Mouse (Mus musculus) limb, embryonic 12.5 days (tissue): Measurements from ENCODE around the gene Kifc5b. TPM values are rescaled to one million over a fixed set of nuclear protein-coding genes. Genes with fewer than 3 reads are reported as not detected.
"Not testable (repeated sequence)": the region's sequence is repeated elsewhere in the genome, so short reads cannot be mapped to it uniquely, and the experiment has no call there.

Source experiments
- ATAC-seq: fragments of 200-750 bp; cut with Nextera tagmentation; 2 replicates; pipeline ENCODE4 v1.8.0; 2017; ENCODE audit warnings: low read depth, moderate TSS enrichment; ENCODE audit not compliant: insufficient number of reproducible peaks, insufficient read depth, low FRiP score, low TSS enrichment
- H3K27ac ChIP-seq: fragments of 300-500 bp; sonication (generic); 2 replicates; pipeline ENCODE4 v1.5.1; 2016; ENCODE audit warnings: mild to moderate bottlenecking, moderate library complexity
- H3K27me3 ChIP-seq: fragments of 300-500 bp; sonication (generic); 2 replicates; pipeline ENCODE4 v1.6.1; 2016; ENCODE audit warnings: mild to moderate bottlenecking, moderate library complexity
- H3K36me3 ChIP-seq: fragments of 300-500 bp; sonication (generic); 2 replicates; pipeline ENCODE4 v1.6.1; 2016; ENCODE audit warnings: mild to moderate bottlenecking, moderate library complexity
- H3K4me1 ChIP-seq: fragments of 300-500 bp; sonication (generic); replicated peaks from 2 replicates; pipeline ENCODE4 v1.6.1; 2016
- H3K4me2 ChIP-seq: fragments of 300-500 bp; sonication (generic); 2 replicates; pipeline ENCODE4 v1.6.1; 2016; ENCODE audit warnings: mild to moderate bottlenecking, moderate library complexity
- H3K4me3 ChIP-seq: fragments of 300-500 bp; sonication (generic); replicated peaks from 2 replicates; pipeline ENCODE4 v1.5.1; 2016; ENCODE audit warnings: mild to moderate bottlenecking
- H3K9ac ChIP-seq: fragments of 300-500 bp; sonication (generic); replicated peaks from 2 replicates; pipeline ENCODE4 v1.6.1; 2016; ENCODE audit warnings: mild to moderate bottlenecking, moderate library complexity
- H3K9me3 ChIP-seq: fragments of 300-500 bp; sonication (generic); 2 replicates; pipeline ENCODE4 v1.6.1; 2016; ENCODE audit warnings: mild to moderate bottlenecking, moderate library complexity
- WGBS: fragments of 180-500 bp; shearing (Covaris S2); methylation state at CpG from one replicate; pipeline ENCODE4 v1.1.7; 2016; 5-methylcytosine and 5-hydroxymethylcytosine counted together
- polyA plus RNA-seq: library from polyadenylated mRNA; unstranded; fragments of >200 nt; fragmentation: Nextera tagmentation; extraction: Ambion mirVana; gene quantifications from 2 replicates; pipeline ENCODE4 v1.2.1, GENCODE M21; 2016

The Kifc5b gene
- polyA plus RNA-seq, 1 experiment from 2014 or later, result 10.5 TPM

DNA sequence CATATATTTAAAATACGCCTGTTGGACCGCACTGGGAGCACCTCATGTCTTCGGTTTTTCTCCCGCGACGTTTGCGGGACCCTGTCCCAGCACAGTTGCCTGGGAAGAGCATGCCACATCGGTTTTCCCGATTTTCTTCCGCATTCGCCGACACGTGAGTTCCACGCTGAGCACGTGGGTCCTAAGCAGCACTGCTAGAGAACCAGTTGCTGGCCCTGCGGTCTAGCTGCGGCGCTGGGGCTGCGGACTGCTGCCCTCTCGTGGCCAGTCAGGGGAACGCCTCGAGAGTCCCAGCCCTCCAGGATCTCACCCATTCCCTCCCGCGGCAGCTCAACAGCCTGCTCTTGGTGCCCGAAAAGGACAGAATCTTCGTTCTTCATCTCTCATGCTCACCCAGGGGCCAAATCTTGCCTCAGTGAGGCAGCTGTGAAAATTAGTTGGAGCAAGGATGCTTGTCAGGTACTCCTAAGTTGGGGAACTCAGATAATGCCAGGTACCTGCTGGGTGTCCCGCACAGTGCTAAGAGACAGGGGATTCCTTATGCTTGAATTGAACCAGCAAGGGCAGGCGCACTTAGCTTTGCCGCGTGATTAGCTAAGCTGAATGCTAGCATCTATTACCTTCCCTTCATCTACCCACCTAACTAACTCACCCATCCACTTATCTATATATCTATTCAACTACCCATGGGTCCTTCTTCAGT is 30.7 kb upstream of the Kifc5b start:
- H3K9me3 ChIP-seq, result no peaks in the 10 kb centered on the region
- peak overlapping the region; percentile 65 for H3K4me2 ChIP-seq
- H3K9ac ChIP-seq, result no peak overlapping the region
- WGBS, result 10% methylated on average over 30 of the region's 30 CpGs
- H3K4me1 ChIP-seq, result peaks cover 15% of the 10 kb centered on the region
- H3K36me3 ChIP-seq, result no peaks in the 10 kb centered on the region
- ATAC-seq, result peak; percentile 66
- peaks cover 28% of the 10 kb centered on the region for H3K27me3 ChIP-seq
- H3K27ac ChIP-seq, result no peak overlapping the region
- H3K4me3 ChIP-seq, result peak overlapping the region; percentile 41

DNA sequence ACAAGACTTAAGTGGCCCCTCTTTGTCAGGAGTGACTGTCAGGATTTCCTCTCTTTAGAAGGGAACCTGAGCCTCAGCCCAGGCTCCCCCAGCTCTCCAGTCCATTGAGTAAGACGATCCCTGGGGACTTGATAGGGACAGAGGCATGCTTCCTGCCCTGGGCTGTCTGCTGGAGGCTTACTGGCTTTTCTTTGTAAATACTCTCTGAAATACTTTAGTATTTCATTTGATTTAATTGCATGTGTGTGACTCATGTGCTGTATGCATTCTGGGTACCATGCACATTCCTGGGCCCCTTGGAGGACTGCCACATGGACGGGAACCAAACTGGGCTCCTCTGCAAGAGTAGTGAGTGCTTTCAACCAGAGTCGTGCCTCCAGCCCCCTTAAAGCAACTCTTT is 29.0 kb upstream of the Kifc5b start:
- 30% methylated on average over 3 of the region's 3 CpGs for WGBS
- Histone ChIP-seq H3K27me3 (peaks cover 28% of the 10 kb centered on the region), H3K36me3 (no peaks in the 10 kb centered on the region), H3K4me1 (peaks cover 22% of the 10 kb centered on the region), H3K4me3 (no peak overlapping the region), H3K9ac (no peak overlapping the region), H3K9me3 (no peaks in the 10 kb centered on the region), H3K27ac (no peak overlapping the region), H3K4me2 (no peak overlapping the region)
- ATAC-seq, result no peak

DNA sequence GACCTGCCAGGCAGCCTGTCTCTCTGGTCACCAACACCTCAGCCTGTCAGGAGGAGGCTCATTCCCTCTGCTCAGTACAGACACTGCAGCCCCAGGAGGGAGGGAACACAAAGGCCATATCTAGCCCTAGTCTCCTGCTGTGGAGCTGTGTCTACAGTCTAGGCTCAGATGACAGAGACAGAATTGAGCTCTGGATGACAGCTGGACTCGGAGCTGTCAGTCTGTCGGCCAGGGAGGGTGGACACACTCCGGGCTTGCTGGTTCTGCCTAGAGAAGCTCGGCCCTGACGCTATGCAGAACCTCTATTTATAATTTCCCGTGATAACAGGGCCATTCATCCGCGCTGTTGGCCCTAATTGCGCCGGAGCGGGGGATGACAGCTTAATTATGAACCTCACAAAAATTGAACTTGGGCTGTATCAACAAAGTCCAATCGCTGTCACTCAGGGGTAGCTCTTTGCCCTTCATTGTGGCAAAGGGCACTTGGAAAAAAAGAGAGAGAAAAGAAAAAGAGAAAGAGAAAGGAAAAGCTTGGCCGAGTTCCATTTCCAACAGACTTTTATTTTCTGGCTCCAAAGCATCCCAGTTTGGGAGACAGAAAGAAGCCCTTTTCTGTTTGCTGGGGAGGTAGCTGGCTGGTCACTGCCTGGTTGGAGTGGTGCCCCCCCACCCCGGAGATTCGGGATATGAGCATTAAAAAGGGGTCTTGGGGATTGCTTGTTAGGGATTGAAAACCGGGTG is 24.1 kb upstream of the Kifc5b start:
- 55% methylated on average over 16 of the region's 16 CpGs for WGBS
- no peak overlapping the region for H3K4me2 ChIP-seq

DNA sequence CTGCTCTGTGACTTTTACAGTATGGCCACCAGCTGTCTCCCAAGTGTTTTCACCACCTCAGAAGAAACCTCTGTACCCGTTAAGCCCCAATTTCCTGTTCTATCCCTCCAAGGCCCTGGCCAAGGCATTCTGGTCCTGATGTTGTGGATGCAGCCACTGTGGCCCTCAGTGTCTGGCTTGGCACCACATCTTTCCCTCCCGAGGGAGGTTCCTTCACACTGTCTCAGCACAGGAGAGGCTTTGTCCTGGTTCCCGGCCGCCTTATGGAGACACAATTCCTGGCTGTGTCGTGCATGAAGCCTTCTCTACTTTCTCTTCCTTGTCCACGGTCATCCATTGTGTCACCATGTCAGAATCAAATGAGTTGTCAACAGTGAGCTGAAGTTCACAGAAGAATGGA is 23.4 kb upstream of the Kifc5b start:
- ATAC-seq, result no peak
- H3K36me3 ChIP-seq, result no peaks in the 10 kb centered on the region
- H3K9me3 ChIP-seq, result no peaks in the 10 kb centered on the region
- peaks cover 11% of the 10 kb centered on the region for H3K27me3 ChIP-seq
- 0 out of 2 replicates have a peak overlapping the region, but pooled peaks have one; percentile 45 for H3K27ac ChIP-seq
- H3K4me3 ChIP-seq, result no peak overlapping the region
- H3K4me2 ChIP-seq, result no peak overlapping the region
- no peak overlapping the region for H3K9ac ChIP-seq
- H3K4me1 ChIP-seq, result peaks cover 13% of the 10 kb centered on the region; the same call in 1 of the 2 replicates
- 69% methylated on average over 6 of the region's 6 CpGs for WGBS

More for the DNA sequence above, 24.1 kb upstream of the Kifc5b start:
- Histone ChIP-seq H3K9me3 (no peaks in the 10 kb centered on the region), H3K9ac (no peak overlapping the region), H3K4me1 (peaks cover 13% of the 10 kb centered on the region; the same call in 1 of the 2 replicates), H3K27me3 (peaks cover 13% of the 10 kb centered on the region), H3K4me3 (no peak overlapping the region), H3K27ac (no peak overlapping the region), H3K36me3 (no peaks in the 10 kb centered on the region)
- ATAC-seq, result no peak

DNA sequence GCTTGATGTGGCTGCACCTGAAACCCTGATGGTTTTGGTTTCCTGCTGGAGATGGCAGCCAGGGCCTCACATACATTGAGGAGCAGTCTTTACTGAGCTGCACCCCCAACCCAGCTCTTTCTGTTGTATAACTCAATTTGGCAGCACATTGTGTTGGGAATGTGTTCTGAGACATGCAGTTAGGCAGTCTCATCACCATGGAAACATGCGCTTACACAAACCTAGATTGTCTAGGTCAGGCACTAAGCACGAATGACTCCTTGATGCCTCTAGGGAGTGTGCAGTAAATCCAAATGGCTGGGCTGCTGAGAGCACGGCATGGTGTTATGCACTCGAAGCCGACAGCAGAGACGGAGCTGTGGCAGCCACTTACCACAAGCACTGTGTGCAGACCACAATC is 22.5 kb upstream of the Kifc5b start:
- Histone ChIP-seq H3K9ac (no peak overlapping the region), H3K4me2 (no peak overlapping the region), H3K27me3 (peaks cover 5% of the 10 kb centered on the region), H3K9me3 (no peaks in the 10 kb centered on the region), H3K36me3 (no peaks in the 10 kb centered on the region), H3K4me1 (peaks cover 13% of the 10 kb centered on the region; the same call in 1 of the 2 replicates), H3K4me3 (no peak overlapping the region), H3K27ac (no peak overlapping the region)
- 83% methylated on average over 6 of the region's 6 CpGs for WGBS
- no peak for ATAC-seq

DNA sequence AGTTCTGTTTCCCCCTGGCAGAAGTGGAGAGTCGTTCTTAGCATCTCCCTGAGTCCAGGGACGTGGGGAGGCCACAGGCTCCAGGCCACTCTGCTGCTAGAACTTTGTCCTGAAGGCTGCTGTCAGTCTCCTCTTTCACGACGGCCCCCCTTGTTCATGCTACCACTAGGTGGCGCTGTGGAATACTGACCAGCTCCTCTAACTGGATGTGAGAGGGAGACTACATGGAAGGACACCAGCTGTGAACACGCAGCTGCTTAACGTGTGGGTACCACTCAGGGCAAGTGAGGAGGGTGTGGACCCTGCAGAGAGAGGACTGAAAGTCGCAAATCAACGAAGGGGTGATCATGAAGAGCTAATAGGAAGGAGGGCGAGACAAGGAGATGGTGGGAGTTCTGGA is 21.3 kb upstream of the Kifc5b start:
- Histone ChIP-seq H3K4me2 (no peak overlapping the region), H3K36me3 (no peaks in the 10 kb centered on the region), H3K9ac (no peak overlapping the region), H3K27me3 (peaks cover 5% of the 10 kb centered on the region), H3K27ac (no peak overlapping the region), H3K9me3 (no peaks in the 10 kb centered on the region), H3K4me1 (peaks cover 13% of the 10 kb centered on the region; the same call in 1 of the 2 replicates), H3K4me3 (no peak overlapping the region)
- no peak for ATAC-seq
- 13% methylated on average over 10 of the region's 10 CpGs for WGBS

DNA sequence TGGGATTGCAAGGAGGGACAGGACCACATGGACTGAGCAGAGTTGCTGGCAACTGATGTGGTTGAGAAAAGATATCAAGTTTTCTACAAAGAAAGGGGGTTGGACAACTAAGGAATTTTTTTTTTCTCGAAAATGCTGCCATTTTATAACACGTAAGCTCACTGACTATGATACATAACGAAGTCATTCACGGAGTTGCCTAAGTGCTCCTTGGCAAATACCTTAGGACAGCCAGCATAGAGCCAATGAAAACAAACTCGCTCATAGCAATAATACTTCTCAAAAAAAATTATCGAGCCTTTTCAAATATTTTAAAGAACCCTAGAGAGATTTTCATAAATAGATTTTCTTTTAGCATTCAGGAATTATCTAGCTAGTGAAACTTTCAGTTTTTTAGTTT is 16.0 kb upstream of the Kifc5b start:
- H3K4me1 ChIP-seq, result no peaks in the 10 kb centered on the region
- H3K4me3 ChIP-seq, result no peak overlapping the region
- H3K4me2 ChIP-seq, result no peak overlapping the region
- peaks cover 5% of the 10 kb centered on the region for H3K27me3 ChIP-seq
- WGBS, result 83% methylated on average over 6 of the region's 6 CpGs
- H3K9me3 ChIP-seq, result no peaks in the 10 kb centered on the region
- no peaks in the 10 kb centered on the region for H3K36me3 ChIP-seq
- no peak overlapping the region for H3K27ac ChIP-seq
- ATAC-seq, result no peak
- no peak overlapping the region for H3K9ac ChIP-seq

DNA sequence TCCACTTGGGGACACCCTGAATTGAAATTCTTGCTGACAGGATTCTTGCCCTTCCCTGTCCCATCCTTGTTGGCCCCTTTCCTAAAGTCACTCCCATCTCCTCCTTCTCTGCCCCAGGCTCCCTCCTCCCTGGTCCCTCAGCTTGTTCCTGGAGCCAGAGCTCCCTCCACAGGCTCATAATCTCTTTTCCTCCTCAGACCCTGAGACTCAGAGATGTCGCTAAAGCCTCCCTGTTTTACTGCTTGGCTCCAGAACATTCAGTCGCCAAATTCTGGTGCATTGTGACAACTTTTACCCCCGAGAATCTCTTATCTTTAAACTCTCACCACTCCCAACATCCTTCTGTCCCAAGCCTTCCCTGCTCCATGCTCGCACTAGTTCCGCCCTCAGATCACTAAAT is 12.6 kb upstream of the Kifc5b start:
- no peaks in the 10 kb centered on the region for H3K4me1 ChIP-seq
- H3K36me3 ChIP-seq, result no peaks in the 10 kb centered on the region
- H3K27ac ChIP-seq, result no peak overlapping the region
- 56% methylated on average over 5 of the region's 5 CpGs for WGBS
- no peak for ATAC-seq
- H3K4me3 ChIP-seq, result no peak overlapping the region
- H3K9me3 ChIP-seq, result no peaks in the 10 kb centered on the region
- H3K4me2 ChIP-seq, result no peak overlapping the region
- H3K9ac ChIP-seq, result no peak overlapping the region
- no peaks in the 10 kb centered on the region for H3K27me3 ChIP-seq

DNA sequence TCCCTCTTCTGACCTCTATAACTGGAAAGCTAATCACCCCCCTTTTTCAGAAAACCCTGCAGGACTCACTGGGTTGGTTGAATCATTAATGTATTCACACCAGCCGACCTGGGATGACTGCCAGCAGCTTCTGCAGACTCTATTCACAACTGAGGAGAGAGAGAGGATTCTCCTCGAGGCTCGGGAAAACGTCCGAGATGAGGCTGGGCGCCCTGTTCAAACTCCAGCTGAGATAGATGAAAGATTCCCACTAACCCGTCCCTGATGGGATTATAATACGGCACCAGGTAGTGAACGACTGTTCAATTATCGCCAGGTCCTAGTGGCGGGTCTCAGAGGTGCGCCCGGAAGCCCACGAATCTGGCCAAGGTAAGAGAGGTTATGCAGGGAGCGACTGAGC is 9.4 kb upstream of the Kifc5b start:
- H3K27me3 ChIP-seq, H3K4me3 ChIP-seq, ATAC-seq: not testable (repeated sequence)

DNA sequence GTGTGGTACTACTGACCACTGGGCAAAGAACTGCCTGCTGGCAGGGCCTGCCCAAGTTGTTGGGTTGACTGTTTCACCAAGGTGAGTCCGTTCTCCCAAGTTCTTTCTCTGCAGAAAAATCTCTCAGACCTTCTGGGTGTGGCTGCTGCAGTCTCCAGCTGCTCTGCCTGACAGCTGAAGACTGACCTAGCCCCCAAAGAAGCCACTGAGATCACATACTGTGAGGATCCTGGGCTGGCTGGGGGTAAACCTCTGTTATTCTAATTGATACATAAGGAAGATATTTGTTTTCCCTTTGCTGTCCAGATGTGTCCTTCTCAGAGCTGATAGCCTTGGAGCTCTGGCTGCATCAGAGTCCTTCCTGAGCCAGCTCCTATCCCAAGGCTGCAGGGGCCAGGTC is 1.6 kb upstream of the Kifc5b start:
- no peaks in the 10 kb centered on the region for H3K9me3 ChIP-seq
- no peak overlapping the region for H3K4me3 ChIP-seq
- no peaks in the 10 kb centered on the region for H3K36me3 ChIP-seq
- H3K27ac ChIP-seq, result no peak overlapping the region
- no peak overlapping the region for H3K9ac ChIP-seq
- H3K27me3 ChIP-seq, result no peaks in the 10 kb centered on the region
- no peak for ATAC-seq
- WGBS, result 59% methylated on average over 1 of the region's 1 CpGs
- 0 out of 2 replicates have a peak, but pooled peaks cover 9% of the 10 kb centered on the region for H3K4me1 ChIP-seq
- H3K4me2 ChIP-seq, result no peak overlapping the region

More for the DNA sequence above, 9.4 kb upstream of the Kifc5b start:
- not testable (repeated sequence) for H3K4me1 ChIP-seq, H3K9ac ChIP-seq, H3K27ac ChIP-seq, H3K9me3 ChIP-seq, H3K4me2 ChIP-seq, H3K36me3 ChIP-seq
- 89% methylated on average over 15 of the region's 15 CpGs for WGBS

DNA sequence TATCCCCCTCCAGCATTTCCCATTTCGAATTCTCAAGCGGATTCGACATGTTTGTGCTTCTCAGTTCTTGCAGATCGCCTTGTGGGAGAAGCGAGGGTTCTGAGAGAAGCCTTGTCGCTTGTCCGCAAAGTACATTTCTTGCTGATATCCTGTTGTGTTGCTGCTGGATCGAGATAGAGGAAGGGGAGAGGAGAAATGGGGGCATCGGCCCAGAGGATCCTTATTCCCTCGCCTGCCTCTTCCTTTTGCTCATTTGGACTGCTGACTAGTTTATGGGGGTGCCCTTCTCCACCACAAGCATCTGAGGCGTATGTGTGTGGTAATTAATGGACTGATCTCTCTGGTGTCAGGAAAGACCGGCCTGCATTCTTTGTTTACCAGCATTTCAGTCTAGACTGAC is 669 bp downstream of the Kifc5b start:
- not testable (repeated sequence) for ATAC-seq, H3K9me3 ChIP-seq, H3K27me3 ChIP-seq, H3K27ac ChIP-seq, H3K4me1 ChIP-seq
- WGBS, result 0% methylated on average over 12 of the region's 12 CpGs
- H3K4me2 ChIP-seq, result peak overlapping the region; percentile 66
- H3K4me3 ChIP-seq, result peak overlapping the region; percentile 73
- H3K9ac ChIP-seq, result peak overlapping the region; percentile 76
- H3K36me3 ChIP-seq, result peaks cover 13% of the 10 kb centered on the region
